Mouse (Mus musculus) liver, adult 2 months (tissue): ENCODE measurements around the gene Dlg2. TPM values are rescaled to one million over a fixed set of nuclear protein-coding genes. Genes with fewer than 3 reads are reported as not detected.

Experiments
- DNase-seq: peaks from one replicate; pipeline ENCODE4 v3.0.0-alpha.2; 2011; ENCODE audit warnings: low read depth, low spot score; ENCODE audit errors: extremely low read depth
- H3K27ac ChIP-seq: fragments of 200-500 bp; replicated peaks from 2 replicates; pipeline ENCODE4 v1.5.1; 2012; ENCODE audit warnings: low read depth, mild to moderate bottlenecking, control low read depth, inconsistent platforms, low read length; ENCODE audit not compliant: insufficient read depth
- H3K27me3 ChIP-seq: fragments of 200-500 bp; 2 replicates; pipeline ENCODE4 v1.6.1; 2012; ENCODE audit warnings: mild to moderate bottlenecking, moderate library complexity, low read length, inconsistent platforms; ENCODE audit not compliant: control insufficient read depth, insufficient read depth
- H3K36me3 ChIP-seq: fragments of 200-500 bp; 2 replicates; pipeline ENCODE4 v1.6.1; 2012; ENCODE audit warnings: low read length, inconsistent platforms; ENCODE audit not compliant: control insufficient read depth, insufficient read depth
- H3K4me1 ChIP-seq: fragments of 200-500 bp; 2 replicates; pipeline ENCODE4 v1.6.1; 2011; ENCODE audit warnings: low read length; ENCODE audit not compliant: control insufficient read depth, insufficient read depth
- H3K4me3 ChIP-seq: fragments of 200-500 bp; 2 replicates; pipeline ENCODE4 v1.5.1; 2011; ENCODE audit warnings: low read depth, mild to moderate bottlenecking, control low read depth, low read length, moderate library complexity; ENCODE audit not compliant: insufficient read depth
- H3K79me2 ChIP-seq: fragments of 200-500 bp; 2 replicates; pipeline ENCODE4 v1.6.1; 2012; ENCODE audit warnings: inconsistent platforms, mild to moderate bottlenecking, low read length, moderate library complexity; ENCODE audit not compliant: control insufficient read depth, insufficient read depth
- H3K9ac ChIP-seq: fragments of 200-500 bp; 2 replicates; pipeline ENCODE4 v1.6.1; 2012; ENCODE audit warnings: low read depth, mild to moderate bottlenecking, control low read depth, inconsistent platforms, low read length
- CTCF ChIP-seq: fragments of 200-500 bp; IDR thresholded peaks from 2 replicates; pipeline ENCODE4 v1.5.1; 2011; ENCODE audit warnings: low read depth, low read length, control low read depth
- POLR2A ChIP-seq: fragments of 200-500 bp; IDR thresholded peaks from 2 replicates; pipeline ENCODE4 v1.6.1; 2011; ENCODE audit warnings: low read length, control low read depth; ENCODE audit not compliant: insufficient read depth; ENCODE audit errors: extremely low read depth
- WGBS: fragments of 180-500 bp; shearing (Covaris S2); methylation state at CpG from one replicate; pipeline ENCODE4 v1.1.7; 2018; 5-methylcytosine and 5-hydroxymethylcytosine counted together
- polyA plus RNA-seq: library from polyadenylated mRNA; depleted of rRNA; stranded (reverse); fragments of >200 nt; gene quantifications from 2 replicates; pipeline ENCODE4 v1.2.3, GENCODE M21; 2012
- total RNA-seq: library from RNA; depleted of rRNA; stranded (reverse); fragments of >200 nt; gene quantifications from 2 replicates; pipeline ENCODE4 v1.2.3, GENCODE M21; 2014

Dlg2 gene
- total and polyA plus RNA-seq, 2 experiments, result 0.65 TPM; not detected in 1

GRCm38 (mm10) chr7:91868919-91869318 is 1392.4 kb downstream of the Dlg2 start:
- Histone ChIP-seq H3K27me3 (no peaks in the 10 kb centered on the region), H3K4me3 (no peak overlapping the region), H3K4me1 (no peaks in the 10 kb centered on the region), H3K27ac (no peak overlapping the region), H3K9ac (no peak overlapping the region), H3K36me3 (no peaks in the 10 kb centered on the region), H3K79me2 (no peaks in the 10 kb centered on the region)
- DNase-seq, result no peak
- 69% methylated on average over 1 of the region's 1 CpGs for WGBS
- TF ChIP-seq CTCF, result no peak
- no peak for TF ChIP-seq POLR2A

GRCm38 (mm10) chr7:91876831-91877230 is 1400.4 kb downstream of the Dlg2 start:
- 57% methylated on average over 1 of the region's 1 CpGs for WGBS
- Histone ChIP-seq H3K27me3 (no peaks in the 10 kb centered on the region), H3K79me2 (no peaks in the 10 kb centered on the region), H3K36me3 (no peaks in the 10 kb centered on the region), H3K4me3 (no peak overlapping the region), H3K27ac (no peak overlapping the region), H3K9ac (no peak overlapping the region), H3K4me1 (no peaks in the 10 kb centered on the region)
- no peak for TF ChIP-seq POLR2A
- TF ChIP-seq CTCF, result no peak
- DNase-seq, result no peak

- 78% methylated on average over 2 of the region's 2 CpGs for WGBS
- no peak overlapping the region for H3K27ac ChIP-seq
- no peak overlapping the region for H3K9ac ChIP-seq
- no peaks in the 10 kb centered on the region for H3K79me2 ChIP-seq
- H3K27me3 ChIP-seq, result no peaks in the 10 kb centered on the region
- TF ChIP-seq CTCF, result no peak
- TF ChIP-seq POLR2A, result no peak
- H3K36me3 ChIP-seq, result no peaks in the 10 kb centered on the region
- no peaks in the 10 kb centered on the region for H3K4me1 ChIP-seq
- no peak overlapping the region for H3K4me3 ChIP-seq
- DNase-seq, result no peak
These were observed 1401.3 kb downstream of the Dlg2 start for GRCm38 (mm10) chr7:91877804-91878203.

- Histone ChIP-seq H3K9ac (no peak overlapping the region), H3K27me3 (no peaks in the 10 kb centered on the region), H3K79me2 (no peaks in the 10 kb centered on the region), H3K4me1 (no peaks in the 10 kb centered on the region), H3K27ac (no peak overlapping the region), H3K4me3 (no peak overlapping the region), H3K36me3 (no peaks in the 10 kb centered on the region)
- TF ChIP-seq CTCF, result no peak
- TF ChIP-seq POLR2A, result no peak
- DNase-seq, result no peak
- 74% methylated on average over 10 of the region's 10 CpGs for WGBS
These were observed 1409.9 kb downstream of the Dlg2 start for GRCm38 (mm10) chr7:91886336-91886735.

- Histone ChIP-seq H3K4me3 (no peak overlapping the region), H3K9ac (no peak overlapping the region), H3K27me3 (no peaks in the 10 kb centered on the region), H3K79me2 (no peaks in the 10 kb centered on the region), H3K4me1 (no peaks in the 10 kb centered on the region), H3K27ac (no peak overlapping the region), H3K36me3 (no peaks in the 10 kb centered on the region)
- TF ChIP-seq CTCF (no peak), POLR2A (no peak)
- WGBS, result 90% methylated on average over 8 of the region's 8 CpGs
- DNase-seq, result no peak
These were observed 1417.5 kb downstream of the Dlg2 start for GRCm38 (mm10) chr7:91893991-91894390.

- H3K4me1 ChIP-seq, result no peaks in the 10 kb centered on the region
- TF ChIP-seq POLR2A, result no peak
- no peak for TF ChIP-seq CTCF
These were observed 1420.5 kb downstream of the Dlg2 start for GRCm38 (mm10) chr7:91896935-91897334.

More at GRCm38 (mm10) chr7:91896935-91897334, 1420.5 kb downstream of the Dlg2 start:
- DNase-seq, result peak; percentile 2
- no peak overlapping the region for H3K4me3 ChIP-seq
- WGBS, result 19% methylated on average over 2 of the region's 2 CpGs
- H3K36me3 ChIP-seq, result no peaks in the 10 kb centered on the region
- H3K9ac ChIP-seq, result no peak overlapping the region
- H3K27me3 ChIP-seq, result no peaks in the 10 kb centered on the region; the same call in 1 of the 2 replicates
- H3K79me2 ChIP-seq, result no peaks in the 10 kb centered on the region
- H3K27ac ChIP-seq, result no peak overlapping the region
